Mouse (Mus musculus) bone marrow, adult 2 months (tissue): ENCODE measurements around the gene Dpyd. TPM values are rescaled to one million over a fixed set of nuclear protein-coding genes. Genes with fewer than 3 reads are reported as not detected.

Experiments used
- H3K27ac ChIP-seq: fragments of 200-500 bp; 2 replicates; pipeline ENCODE4 v1.5.1; 2012; ENCODE audit warnings: low read depth, mild to moderate bottlenecking, control low read depth, inconsistent platforms, low read length; ENCODE audit not compliant: control insufficient read depth, poor library complexity, insufficient read depth
- H3K4me1 ChIP-seq: fragments of 200-500 bp; 2 replicates; pipeline ENCODE4 v1.6.1; 2011; ENCODE audit warnings: low read length; ENCODE audit not compliant: control insufficient read depth, insufficient read depth
- H3K4me3 ChIP-seq: fragments of 200-500 bp; replicated peaks from 2 replicates; pipeline ENCODE3; 2011; ENCODE audit warnings: mild to moderate bottlenecking, low read depth, low read length, control low read depth; ENCODE audit not compliant: control insufficient read depth
- CTCF ChIP-seq: fragments of 200-500 bp; IDR thresholded peaks from 2 replicates; pipeline ENCODE4 v1.5.1; 2011; ENCODE audit warnings: low read length, control low read depth; ENCODE audit not compliant: control insufficient read depth, insufficient read depth
- POLR2A ChIP-seq: fragments of 200-500 bp; IDR thresholded peaks from 2 replicates; pipeline ENCODE4 v1.6.1; 2011; ENCODE audit warnings: low read depth, mild to moderate bottlenecking, control low read depth, low read length, borderline replicate concordance; ENCODE audit not compliant: control insufficient read depth
- WGBS: fragments of 180-500 bp; shearing (Covaris S2); methylation state at CpG from one replicate; pipeline ENCODE4 v1.1.7; 2018; 5-methylcytosine and 5-hydroxymethylcytosine counted together
- polyA plus RNA-seq: library from polyadenylated mRNA; stranded (reverse); fragments of >200 nt; gene quantifications from 2 replicates; pipeline ENCODE4 v1.2.4, GENCODE M21; 2011; ENCODE audit warnings: low replicate concordance; ENCODE audit not compliant: missing spikeins, insufficient read depth, insufficient read length

The Dpyd gene
- polyA plus RNA-seq, 1 experiment: 1.5 TPM

DNA sequence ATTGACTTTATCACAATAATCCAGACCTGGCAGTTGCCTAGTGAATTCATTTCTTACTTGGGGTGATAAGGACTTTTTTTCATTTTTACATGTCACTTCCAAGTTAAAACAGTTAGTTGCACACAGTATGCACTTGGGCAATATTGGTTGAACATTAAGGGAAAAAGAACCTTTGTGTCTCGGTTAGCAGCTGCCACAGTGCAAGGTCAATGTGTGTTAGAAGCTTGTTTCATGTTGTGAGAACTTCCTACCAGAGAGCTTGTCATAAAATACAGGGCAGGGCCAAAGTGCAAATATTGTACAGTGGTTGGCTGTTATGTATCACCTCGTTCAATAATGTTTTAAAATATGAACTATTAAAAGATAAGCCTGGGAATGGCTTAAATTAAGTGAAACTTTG is 564.1 kb downstream of the Dpyd start:
- no peak overlapping the region for H3K4me3 ChIP-seq
- 41% methylated on average over 2 of the region's 2 CpGs for WGBS
- H3K4me1 ChIP-seq: no peaks in the 10 kb centered on the region
- H3K27ac ChIP-seq: no peak overlapping the region
- TF ChIP-seq CTCF: no peak
- no peak for TF ChIP-seq POLR2A

GRCm38 (mm10) chr3:119128076-119128475 is 566.1 kb downstream of the Dpyd start:
- no peak overlapping the region for H3K4me3 ChIP-seq
- TF ChIP-seq POLR2A (no peak), CTCF (no peak)

DNA sequence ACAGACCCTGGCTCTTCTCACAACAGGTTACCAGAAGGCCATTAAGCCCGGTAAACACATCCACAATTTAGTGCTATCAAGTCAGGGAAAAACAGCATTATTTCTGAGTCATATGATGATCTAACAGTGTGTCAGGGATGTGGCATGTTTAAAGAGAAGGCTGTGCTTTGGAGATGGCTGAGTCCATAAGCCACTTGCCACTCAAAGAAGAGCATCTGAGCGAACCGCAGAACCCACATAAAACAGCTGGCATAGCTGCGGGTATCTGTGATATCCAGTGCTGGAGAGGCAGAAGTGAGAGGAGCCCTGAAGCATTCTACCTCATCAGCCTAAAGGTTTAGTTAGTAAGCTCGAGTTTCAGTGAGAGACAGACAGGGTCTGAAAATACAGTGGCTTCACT is 581.1 kb downstream of the Dpyd start:
- 71% methylated on average over 5 of the region's 5 CpGs for WGBS
- Histone ChIP-seq H3K27ac (no peak overlapping the region), H3K4me1 (no peaks in the 10 kb centered on the region), H3K4me3 (no peak overlapping the region)
- TF ChIP-seq POLR2A (no peak), CTCF (no peak)

More at GRCm38 (mm10) chr3:119128076-119128475, 566.1 kb downstream of the Dpyd start:
- H3K4me1 ChIP-seq: no peaks in the 10 kb centered on the region
- 68% methylated on average over 1 of the region's 1 CpGs for WGBS
- no peak overlapping the region for H3K27ac ChIP-seq

DNA sequence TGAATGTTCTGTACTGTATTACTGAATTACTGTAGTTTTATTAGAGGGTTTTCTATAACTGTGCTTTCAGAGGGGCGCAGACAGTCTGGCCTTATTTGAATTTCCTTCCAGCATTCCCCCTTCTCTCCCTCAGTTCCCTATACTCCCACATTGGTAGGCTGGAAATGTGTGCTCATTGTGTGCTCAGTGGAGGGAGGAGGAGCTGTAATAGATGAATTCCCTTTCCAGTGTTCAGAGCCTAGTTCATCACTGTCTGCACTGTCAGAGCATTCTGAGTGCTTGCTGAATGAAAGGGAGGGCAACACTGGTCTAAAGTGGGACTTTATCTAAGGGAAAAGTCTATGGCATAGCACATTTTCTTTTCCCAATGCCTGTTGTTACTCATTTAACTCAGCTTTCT is 582.9 kb downstream of the Dpyd start:
- Histone ChIP-seq H3K27ac (no peak overlapping the region), H3K4me1 (no peaks in the 10 kb centered on the region), H3K4me3 (no peak overlapping the region)
- TF ChIP-seq POLR2A (no peak), CTCF (no peak)
- 77% methylated on average over 1 of the region's 1 CpGs for WGBS

GRCm38 (mm10) chr3:119154604-119155444 is 592.9 kb downstream of the Dpyd start:
- TF ChIP-seq CTCF (no peak), POLR2A (no peak)
- H3K4me1 ChIP-seq: no peaks in the 10 kb centered on the region
- no peak overlapping the region for H3K27ac ChIP-seq
- WGBS: 31% methylated on average over 17 of the region's 17 CpGs
- H3K4me3 ChIP-seq: no peak overlapping the region

GRCm38 (mm10) chr3:119158670-119159069 is 596.7 kb downstream of the Dpyd start:
- TF ChIP-seq CTCF (no peak), POLR2A (no peak)
- no peak overlapping the region for H3K27ac ChIP-seq
- H3K4me3 ChIP-seq: no peak overlapping the region
- 81% methylated on average over 4 of the region's 4 CpGs for WGBS
- no peaks in the 10 kb centered on the region for H3K4me1 ChIP-seq

DNA sequence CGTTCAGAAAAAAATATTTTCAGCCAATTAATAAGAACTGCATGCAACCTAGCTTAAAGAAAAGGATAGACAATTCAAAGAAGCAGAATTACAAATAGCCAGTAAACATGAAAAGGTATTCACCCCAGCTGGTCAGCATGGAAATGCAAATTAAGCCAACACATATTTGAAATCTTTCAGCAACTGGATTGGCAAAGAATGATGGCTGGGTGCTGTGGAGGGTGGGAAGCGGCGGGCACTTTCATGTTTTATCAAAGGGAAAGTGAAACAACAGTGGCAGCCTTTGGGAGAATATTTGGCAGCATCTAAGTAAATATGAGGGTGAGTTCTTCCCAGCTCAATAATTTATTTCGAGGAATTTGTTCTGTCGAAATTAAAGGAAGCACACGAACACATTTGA is 603.8 kb downstream of the Dpyd start:
- Histone ChIP-seq H3K27ac (no peak overlapping the region), H3K4me1 (no peaks in the 10 kb centered on the region), H3K4me3 (no peak overlapping the region)
- TF ChIP-seq CTCF (no peak), POLR2A (no peak)
- WGBS: 78% methylated on average over 6 of the region's 6 CpGs

- WGBS: 75% methylated on average over 2 of the region's 2 CpGs
- TF ChIP-seq CTCF: no peak
- TF ChIP-seq POLR2A: no peak
- H3K4me1 ChIP-seq: no peaks in the 10 kb centered on the region
- H3K4me3 ChIP-seq: no peak overlapping the region
- no peak overlapping the region for H3K27ac ChIP-seq
Observed at GRCm38 (mm10) chr3:119168166-119168565, 606.2 kb downstream of the Dpyd start.
